Mouse (Mus musculus) frontal cortex, postnatal 14 days (tissue): ENCODE data around the gene Pard3b.
A peak's percentile ranks its signal among the peaks of the same experiment; 100 is the strongest.

Experiments
- DNase-seq, 2 experiments: peaks; one replicate each; pipeline ENCODE4 v3.0.0; 2022; ENCODE audit warnings: low spot score in 2 of 2

Gene Pard3b

GRCm38 (mm10) chr1:62635203-62635602 is 996.6 kb downstream of the Pard3b start:
- no peak for DNase-seq

- DNase-seq = no peak
Observed at GRCm38 (mm10) chr1:62636906-62637673, 998.5 kb downstream of the Pard3b start.

- no peak for DNase-seq
Observed at GRCm38 (mm10) chr1:62639012-62639411, 1000.4 kb downstream of the Pard3b start.

GRCm38 (mm10) chr1:62639440-62639839 is 1000.8 kb downstream of the Pard3b start:
- DNase-seq = no peak

GRCm38 (mm10) chr1:62644631-62645278 is 1006.1 kb downstream of the Pard3b start:
- DNase-seq = no peak

GRCm38 (mm10) chr1:62646812-62647211 is 1008.2 kb downstream of the Pard3b start:
- DNase-seq = no peak

GRCm38 (mm10) chr1:62648116-62648515 is 1009.5 kb downstream of the Pard3b start:
- DNase-seq = no peak

- DNase-seq = no peak
Observed at GRCm38 (mm10) chr1:62648591-62648990, 1010.0 kb downstream of the Pard3b start.

GRCm38 (mm10) chr1:62650491-62650890 is 1011.9 kb downstream of the Pard3b start:
- DNase-seq = no peak

GRCm38 (mm10) chr1:62654436-62654835 is 1015.8 kb downstream of the Pard3b start:
- DNase-seq = no peak

GRCm38 (mm10) chr1:62664960-62665645 is 1026.5 kb downstream of the Pard3b start:
- DNase-seq = no peak

- DNase-seq = no peak
Observed at GRCm38 (mm10) chr1:62665771-62666730, 1027.4 kb downstream of the Pard3b start.

- no peak for DNase-seq
Observed at GRCm38 (mm10) chr1:62666780-62667179, 1028.2 kb downstream of the Pard3b start.

- no peak for DNase-seq
Observed at GRCm38 (mm10) chr1:62678611-62679344, 1040.2 kb downstream of the Pard3b start.

- no peak for DNase-seq
Observed at GRCm38 (mm10) chr1:62679466-62679865, 1040.8 kb downstream of the Pard3b start.

- DNase-seq = no peak
Observed at GRCm38 (mm10) chr1:62682456-62683385, 1044.1 kb downstream of the Pard3b start.

- DNase-seq = no peak
Observed at GRCm38 (mm10) chr1:62683498-62683897, 1044.9 kb downstream of the Pard3b start.

- DNase-seq = peak; percentile 37 to 42
Observed at GRCm38 (mm10) chr1:62687511-62687910, 1048.9 kb downstream of the Pard3b start.

- DNase-seq = no peak
Observed at GRCm38 (mm10) chr1:62691175-62691574, 1052.6 kb downstream of the Pard3b start.
